Mouse (Mus musculus) megakaryocyte-erythroid progenitor cell, adult 5-6 weeks (primary cell): ENCODE measurements around the gene Trip11. TPM values are rescaled to one million over a fixed set of nuclear protein-coding genes. Genes with fewer than 3 reads are reported as not detected.
A peak's percentile ranks its signal among the peaks of the same experiment; 100 is the strongest.
"Not testable (repeated sequence)": the region's sequence is repeated elsewhere in the genome, so short reads cannot be mapped to it uniquely, and the experiment has no call there.

Source experiments
- ATAC-seq: replicated peaks from 2 replicates; pipeline ENCODE4 v1.8.0; 2016; ENCODE audit warnings: mild to moderate bottlenecking, inconsistent platforms; ENCODE audit not compliant: severe bottlenecking, poor library complexity, low FRiP score, low TSS enrichment
- total RNA-seq, 2 experiments: library from RNA; stranded (forward) in 1 of 2; stranded (reverse) in 1 of 2; fragments of 200-1000, 215-1000 nt in 1 of 2; fragments of >200 nt in 1 of 2; fragmentation: Nextera tagmentation in 1 of 2; gene quantifications; 2 replicates each; pipeline ENCODE4 v1.2.3; 2014 to 2017

Gene Trip11
- total RNA-seq (2014; fragmentation: Nextera tagmentation) (25.8 and 31.7 TPM in 2 replicates), total RNA-seq (2017) (31.2 and 46.2 TPM in 2 replicates)

DNA sequence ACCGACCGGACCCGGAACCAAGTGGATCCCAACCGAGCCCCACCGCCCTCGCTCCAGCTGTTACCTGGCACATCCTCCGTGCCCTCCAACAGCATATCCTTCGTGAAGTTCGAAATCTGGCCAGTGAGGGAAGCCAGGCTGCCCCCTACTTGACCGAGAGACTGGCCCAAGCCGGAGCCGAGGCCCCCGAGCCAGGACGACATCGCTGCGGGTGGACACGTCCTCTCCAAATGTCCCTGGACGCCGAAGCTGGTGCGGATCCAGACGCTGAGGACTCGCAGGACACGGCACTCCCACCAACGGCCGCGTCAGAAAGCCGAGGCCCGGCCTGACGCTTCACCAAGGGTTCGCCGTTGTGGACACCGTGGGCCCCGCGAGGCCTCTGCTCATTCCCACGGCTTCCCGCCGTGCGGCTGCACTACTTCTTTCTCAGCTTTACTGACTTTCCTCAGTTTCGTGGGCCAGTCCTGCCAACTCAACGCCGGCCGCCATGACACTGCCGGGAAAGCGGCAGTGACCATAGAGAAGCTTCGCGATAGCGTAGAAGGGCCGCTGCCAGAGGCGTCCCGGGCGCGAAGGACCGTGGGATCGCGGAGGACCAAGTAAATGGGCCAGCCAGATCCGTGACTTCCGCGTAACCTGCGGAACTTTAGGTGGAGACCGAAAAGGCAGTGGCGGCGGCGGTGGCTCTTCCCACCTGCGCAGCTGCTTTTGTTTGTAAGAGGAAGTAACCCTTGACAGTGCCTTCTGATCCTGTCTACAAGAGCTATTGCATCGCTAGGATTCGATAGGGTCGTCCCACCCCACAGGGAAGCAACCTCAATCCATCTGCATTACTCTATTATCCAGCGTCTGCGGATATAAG lies at the start of gene Trip11:
Trip11 (minus strand) TSS at position 642 of the 865 bp plus-strand sequence.
- ATAC-seq: peak; percentile 93

DNA sequence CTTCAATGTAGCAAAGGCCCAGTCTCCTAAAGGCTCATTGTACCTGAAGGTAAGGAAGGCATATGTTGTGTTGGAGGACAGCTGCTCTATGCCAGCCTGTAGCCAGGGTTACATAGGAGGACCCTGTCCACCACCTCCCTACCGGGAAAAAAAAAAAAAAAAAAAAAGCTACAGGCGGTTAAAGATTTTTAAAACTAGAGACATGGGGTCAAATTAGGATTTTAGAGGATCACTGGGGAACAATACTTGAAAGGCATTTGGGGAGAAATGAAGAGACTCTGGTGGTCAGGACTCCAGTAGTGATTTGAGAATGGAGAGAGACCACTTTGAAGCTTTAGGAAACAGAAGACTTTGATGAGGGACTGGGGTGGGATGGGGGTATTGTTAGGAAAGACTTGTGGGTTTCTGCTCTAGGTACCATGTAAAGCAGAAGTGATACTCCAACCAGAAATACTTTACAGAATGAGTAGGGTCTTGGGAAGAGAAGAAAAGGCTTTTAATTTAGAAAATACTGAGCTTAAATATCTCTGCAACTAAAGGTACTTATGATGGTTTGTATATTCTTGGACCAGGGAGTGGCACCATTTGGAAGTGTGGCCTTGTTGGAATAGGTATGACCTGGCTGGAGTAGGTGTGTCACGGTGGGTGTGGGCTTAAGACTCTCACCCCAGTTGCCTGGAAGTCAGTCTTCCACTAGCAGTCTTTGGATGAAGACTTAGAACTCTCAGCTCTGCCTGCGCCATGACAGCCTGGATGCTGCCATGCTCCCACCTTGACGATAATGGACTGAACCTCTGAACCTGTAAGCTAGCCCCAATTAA lies 46.1 kb upstream of the Trip11 start:
- ATAC-seq: not testable (repeated sequence)

DNA sequence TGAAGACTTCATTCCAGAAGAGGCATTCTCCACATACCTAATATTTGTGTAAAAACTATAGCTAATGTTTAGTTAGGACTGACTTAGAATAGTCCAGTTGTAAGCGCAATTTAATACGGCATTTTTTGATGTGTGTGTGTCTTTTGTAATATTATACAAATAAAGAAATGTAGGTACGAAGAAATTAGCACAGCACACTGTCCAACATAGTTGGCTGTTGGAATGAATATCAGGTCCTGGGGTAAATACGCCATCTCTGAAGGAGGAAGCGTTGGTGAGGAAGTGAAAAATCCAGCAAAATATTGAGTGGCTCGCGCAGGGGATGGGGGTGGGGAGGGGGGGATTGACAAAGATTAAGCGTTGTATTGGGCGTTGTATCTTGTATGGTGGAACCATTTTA lies 45.5 kb upstream of the Trip11 start:
- ATAC-seq: no peak

DNA sequence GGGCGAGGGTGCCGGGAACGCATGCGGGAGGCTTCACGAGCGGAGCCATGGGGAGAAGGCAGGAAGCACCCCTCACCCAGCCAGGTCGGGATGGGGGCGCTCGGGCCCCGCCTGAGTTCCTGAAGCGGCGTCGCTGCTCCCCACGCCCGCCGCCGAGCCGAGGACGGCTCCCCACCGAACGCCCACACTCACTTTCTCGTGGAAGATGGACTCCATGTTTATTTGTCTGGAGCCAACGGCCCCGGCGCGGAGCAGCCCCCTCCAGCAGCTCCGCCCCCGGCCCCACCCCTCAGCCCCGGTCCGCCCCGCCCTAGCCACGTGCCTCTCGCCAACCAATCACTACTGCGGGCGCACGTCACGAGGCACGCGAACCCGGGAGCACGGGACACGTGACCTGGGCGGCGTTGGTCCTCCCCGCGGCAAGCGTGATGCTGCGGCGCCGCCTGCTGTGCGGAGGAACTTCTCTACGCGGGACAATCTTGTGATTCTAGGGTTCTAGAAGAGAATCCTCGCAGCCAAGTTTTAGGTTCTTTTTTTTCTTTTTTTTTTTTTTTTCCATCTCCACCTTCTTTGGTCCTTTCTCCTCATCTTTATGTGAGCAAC lies 45.0 kb upstream of the Trip11 start, which contains the start of gene Atxn3:
Atxn3 (minus strand) TSS at position 305 of the 603 bp plus-strand sequence.
- peak; percentile 99 for ATAC-seq

DNA sequence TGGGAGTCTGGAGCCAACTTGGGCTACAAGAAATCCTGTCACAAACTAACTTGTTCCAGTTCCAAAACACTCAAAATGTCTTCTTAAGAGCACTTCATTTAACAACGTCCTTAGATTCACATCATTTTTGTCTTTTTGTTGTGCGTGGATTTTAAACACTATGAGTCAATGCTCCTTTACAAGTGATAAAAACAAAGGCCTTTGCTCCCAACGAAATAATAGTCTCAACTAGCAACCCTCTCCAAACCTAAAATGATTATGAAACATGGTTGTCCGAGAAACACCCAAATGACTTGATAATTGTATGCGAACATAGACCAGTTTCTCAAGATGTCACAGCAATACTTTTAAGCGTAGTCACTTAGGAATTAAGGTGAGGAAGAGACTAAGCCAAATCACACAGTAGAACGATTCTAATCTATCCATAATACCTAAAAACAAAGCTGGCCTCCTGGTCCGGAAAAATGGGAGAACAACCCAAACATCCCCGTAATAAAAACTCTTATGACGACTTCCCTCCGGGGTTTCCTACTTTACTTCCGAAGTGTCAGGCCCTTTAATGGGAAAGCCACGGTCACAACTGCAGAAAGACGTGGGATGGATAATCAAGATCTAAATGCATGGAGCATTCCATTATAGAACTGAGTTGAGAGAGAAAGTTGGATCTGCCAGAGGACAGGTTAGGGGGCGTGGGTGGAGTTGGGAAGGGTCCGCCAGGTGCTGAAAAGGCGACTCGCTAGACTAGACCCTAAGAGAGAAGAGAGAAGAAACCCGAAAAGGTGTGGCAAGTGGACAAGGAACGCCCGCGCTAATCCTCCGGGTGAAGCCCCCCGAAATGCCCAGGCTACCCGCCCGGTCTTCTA lies 44.2 kb upstream of the Trip11 start:
- ATAC-seq: peak; percentile 18

DNA sequence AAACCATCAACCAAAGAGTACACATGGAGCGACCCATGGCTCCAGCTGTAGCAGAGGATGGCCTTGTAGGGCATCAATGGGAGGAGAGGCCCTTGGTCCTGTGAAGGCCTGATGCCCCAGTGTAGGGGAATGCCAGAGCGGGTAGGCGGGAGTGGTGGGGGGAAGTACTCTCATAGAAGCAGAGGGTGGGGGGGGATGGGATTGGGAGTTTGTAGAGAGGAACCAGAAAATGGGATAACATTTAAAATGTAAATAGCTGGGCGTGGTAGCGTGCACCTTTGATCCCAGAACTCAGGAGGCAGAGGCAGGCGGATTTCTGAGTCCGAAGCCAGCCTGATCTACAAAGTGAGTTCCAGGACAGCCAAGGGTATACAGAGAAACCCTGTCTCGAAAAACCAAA lies 42.8 kb upstream of the Trip11 start:
- not testable (repeated sequence) for ATAC-seq

DNA sequence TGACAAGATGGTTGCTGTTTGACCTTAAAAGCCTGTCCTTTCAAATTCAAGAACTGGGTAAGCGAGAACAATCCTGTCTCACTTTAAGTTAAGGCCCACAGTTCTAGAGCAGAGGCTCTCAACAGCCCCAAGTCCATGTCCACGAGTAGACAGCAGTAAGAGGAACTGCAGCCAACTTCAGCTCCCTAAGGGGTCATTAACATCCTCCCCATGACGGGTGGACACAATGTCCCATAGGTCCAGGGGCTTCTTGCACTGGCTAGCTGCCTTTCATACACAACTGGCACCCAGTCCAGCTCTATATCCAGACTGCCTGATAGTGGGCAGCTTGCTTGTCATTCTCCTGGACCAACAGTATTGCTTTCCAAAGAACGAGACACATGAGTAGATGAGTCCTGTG lies 35.7 kb upstream of the Trip11 start:
- no peak for ATAC-seq

DNA sequence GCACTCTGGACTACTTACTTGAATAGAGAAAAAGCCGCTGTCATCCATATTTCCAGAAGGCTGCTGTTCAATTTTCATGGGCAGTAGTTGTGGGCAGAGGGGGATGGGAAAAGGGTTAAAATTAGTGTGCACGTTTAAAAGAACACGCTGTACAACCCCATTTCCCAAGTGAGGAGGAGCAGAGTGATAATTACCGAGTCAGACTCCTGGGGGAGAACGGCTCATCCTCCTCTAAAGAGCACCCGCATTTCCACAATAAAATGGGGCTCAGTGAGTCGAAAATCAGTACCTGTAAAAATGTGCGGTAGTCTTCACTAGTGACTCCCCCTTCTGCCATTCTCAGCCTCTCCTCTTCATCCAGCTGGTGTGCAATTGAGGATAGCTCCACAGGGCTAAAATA lies 34.9 kb upstream of the Trip11 start:
- ATAC-seq: no peak

DNA sequence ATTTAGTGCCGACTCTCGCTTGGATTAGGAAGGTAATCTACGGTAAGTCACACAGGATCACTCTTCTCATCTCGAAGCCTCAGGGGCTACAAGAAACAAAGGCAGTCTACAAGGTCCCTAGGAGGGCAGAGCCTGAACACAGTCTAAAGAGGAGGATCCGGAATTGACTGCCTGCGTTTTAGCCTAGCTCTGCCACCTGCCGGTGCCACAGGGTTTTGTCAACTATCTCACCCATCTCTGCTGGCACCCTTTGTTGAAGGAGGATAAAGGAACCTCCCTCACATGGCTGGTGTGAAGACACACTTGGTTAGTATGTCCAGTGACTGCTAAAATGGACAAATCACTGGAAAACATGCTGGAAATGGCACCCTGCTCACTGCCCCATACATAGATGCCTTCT lies 24.5 kb upstream of the Trip11 start:
- peak; percentile 63 for ATAC-seq

DNA sequence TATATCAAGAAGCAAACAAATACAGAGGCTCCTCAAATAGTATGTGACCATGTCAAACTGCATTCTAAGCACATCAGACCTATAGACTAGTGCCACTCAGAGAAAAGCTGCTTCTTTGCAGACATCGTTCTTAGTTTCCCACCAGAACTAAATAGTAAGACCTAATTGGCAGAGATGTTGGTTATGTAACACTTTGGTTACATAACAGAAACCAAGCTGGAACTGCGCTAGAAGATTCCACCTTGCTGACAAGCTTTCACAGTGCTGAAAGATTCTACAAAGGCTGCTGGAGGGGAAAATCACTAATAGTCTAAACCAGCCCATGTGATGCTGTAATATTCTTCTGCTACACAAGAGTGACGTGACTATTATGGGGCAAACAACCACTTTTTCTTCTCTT lies 22.2 kb upstream of the Trip11 start:
- no peak for ATAC-seq

DNA sequence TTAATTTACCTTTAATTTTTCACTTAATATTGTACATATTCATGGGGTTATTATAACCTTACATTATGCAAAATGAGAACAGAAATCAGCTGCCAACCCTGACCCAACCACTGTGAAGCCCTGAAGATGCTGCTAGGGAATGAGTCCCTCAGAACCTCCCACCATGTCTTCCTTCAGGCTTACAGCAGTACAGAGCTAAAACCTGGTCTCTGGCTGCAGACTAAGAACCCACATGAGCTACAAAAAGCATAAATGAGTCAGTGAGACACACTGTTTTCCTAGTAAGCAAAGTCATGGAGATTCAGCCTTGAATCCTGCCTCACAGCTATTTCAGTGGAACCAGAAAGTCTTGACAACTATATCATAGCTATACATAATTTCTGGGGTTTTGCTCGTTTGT lies 15.4 kb upstream of the Trip11 start:
- ATAC-seq: no peak

DNA sequence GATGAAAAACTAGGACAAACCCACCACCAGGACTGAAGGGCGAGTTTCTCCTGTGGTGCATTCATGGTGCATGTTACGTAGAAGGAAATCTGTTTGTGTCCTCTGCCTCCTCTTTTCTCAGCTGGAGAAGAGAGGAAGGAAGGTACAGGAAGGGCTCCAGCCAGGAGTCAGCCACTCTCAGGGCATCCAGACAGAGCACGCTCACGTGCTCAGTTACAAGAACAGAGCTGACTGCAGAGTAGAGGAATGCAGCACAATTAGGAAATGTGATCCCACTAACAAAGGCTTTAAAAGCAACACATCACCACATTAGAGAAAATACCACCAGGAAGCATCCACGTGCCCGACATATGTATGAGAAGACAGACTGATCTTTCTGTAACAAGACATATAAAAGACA lies 9.2 kb upstream of the Trip11 start:
- ATAC-seq: no peak

DNA sequence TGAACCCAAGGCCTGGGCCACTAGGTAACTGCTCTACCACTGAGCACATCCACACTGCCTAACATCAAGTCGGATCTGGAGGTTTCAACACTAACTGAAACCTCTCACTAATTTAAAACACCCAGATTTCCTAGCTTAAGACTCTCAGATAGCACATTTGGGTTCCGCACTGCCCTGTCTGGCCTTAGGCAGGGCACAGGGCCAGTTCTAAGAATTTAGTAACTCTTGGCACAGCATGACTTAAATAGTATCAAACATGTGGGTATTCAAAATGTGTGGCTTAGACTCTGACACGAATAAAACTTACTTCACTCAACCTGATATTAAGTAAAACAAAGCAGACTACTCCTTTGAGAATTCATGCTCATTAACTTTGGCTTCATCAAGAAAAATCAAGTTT lies 6.8 kb upstream of the Trip11 start:
- no peak for ATAC-seq

DNA sequence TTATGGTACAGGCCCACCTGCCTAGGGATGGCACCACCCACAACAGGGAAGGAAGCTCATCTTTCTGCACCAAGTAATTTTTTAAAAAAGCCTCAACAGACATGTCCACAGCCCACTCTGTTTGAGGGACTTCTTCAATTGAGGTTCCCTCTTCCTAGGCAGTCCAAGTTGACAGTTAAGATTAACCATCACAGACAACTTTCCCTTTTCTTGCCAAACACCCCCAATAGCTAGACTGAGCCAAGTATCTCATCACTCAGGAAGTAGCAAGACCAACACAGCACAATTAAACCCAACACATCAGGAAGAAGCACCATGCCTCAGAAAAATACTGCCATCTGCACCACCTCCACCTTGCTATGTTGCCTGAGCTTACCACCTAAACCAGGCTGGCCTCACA lies 4.1 kb upstream of the Trip11 start:
- no peak for ATAC-seq

DNA sequence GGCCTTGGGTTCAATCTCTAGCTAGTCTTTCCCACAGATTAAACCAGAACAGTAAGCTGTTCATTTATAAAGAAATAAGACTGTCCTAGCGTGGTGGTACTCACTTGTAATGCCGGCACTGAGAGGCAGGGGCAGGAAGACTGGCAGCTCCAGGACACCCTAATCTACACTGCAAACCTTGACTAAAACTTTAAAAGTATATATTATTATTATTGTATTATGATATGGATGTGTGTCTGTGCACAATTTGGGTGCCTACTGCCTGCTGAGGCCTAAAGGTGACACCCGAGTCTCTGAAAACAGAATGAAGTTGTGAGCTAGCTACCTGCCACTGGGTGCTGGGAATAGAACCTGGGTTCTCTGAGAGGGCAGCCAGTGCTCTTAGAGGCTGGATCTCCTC lies 1.7 kb downstream of the Trip11 start:
- no peak for ATAC-seq

DNA sequence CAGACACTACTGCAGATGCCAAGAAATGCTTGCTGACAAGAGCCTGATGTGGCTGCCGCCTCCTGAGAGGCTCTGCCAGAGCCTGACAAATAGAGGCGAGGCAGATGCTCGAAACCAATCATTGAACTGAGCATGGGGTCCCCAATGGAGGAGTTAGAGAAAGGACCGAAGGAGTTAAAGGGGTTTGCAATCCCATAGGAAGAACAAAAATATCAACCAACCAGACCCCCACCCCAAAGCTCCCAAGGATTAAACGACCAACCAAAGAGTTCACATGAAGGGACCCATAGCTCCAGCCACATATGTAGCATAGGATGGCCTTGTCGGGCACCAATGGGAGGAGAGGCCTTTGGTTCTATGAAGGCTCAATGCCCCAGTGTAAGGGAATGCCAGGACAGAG lies 2.7 kb downstream of the Trip11 start:
- ATAC-seq: no peak

DNA sequence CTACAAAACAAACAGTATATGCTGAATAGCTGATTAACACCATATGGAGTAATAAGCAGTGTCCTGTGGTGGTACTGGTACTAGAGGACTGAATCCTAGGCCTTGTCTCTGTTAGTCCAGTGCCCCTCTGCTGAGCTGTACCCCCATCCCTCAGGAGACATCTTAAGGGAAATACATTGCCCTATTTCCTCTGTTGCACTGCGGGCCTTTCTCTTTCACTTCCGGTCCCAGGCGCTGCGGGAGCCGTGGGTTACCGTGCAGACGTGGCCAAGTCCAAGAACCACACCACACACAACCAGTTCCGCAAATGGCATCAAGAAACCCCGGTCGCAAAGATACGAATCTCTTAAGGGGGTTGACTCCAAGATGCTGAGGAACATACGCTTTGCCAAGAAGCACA lies 7.2 kb downstream of the Trip11 start:
- no peak for ATAC-seq

DNA sequence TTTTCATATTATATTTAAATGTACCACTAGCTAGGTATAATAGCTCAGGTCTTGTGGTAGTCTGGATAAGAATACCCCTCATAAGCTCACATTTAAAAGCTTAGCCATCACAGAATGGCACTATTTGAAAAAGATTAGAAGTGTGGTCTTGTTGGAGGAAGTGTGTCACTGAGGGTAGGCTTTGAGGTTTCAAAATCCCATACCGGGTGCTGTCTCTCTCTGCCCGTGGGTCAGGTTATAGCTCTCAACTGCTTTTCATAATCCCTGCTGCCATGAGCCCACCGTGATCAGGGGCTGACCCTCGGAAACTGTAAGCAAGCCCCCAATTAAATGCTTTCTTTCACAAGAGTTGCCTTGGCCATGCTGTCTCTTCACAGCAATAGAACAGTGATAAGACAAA lies 8.2 kb downstream of the Trip11 start:
- no peak for ATAC-seq

DNA sequence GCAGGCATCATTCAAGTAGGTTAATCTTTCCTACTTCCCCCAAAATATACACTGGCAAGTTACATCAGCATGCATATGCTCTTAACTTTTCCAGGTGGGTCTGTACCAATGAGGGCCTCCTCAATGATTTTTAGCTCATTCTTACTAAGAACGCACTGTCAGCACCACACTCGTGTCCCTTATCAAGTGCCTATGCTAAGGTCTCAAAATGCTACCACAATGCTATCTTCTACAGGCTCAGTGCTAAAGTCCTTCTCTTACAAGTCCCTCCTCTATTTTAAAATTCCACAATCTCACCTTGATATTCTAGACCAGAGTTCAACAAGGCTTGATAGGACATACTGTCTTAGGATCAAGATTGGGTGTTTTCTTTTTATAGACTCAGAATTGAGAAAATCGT lies 8.9 kb downstream of the Trip11 start:
- no peak for ATAC-seq
